Comparison of ENCODE assay signal across 13 mouse cellular contexts in genomic region chr7:101537541-101537940, GRCm38 (mm10). TPM values are rescaled to one million over a fixed set of nuclear protein-coding genes. Genes with fewer than 3 reads are reported as not detected.
DNase-seq lines count a peak whose midpoint lies in the region; TF ChIP-seq lines count a peak whose summit lies in the region.
"Had no signal": no experiment of that assay in that cellular context is flagged by ENCODE, and none has a peak within 500 bp of the region (broad histone marks: within the 10 kb centered on the region; RNA-seq: fewer than 3 reads in every experiment).

No protein-coding gene starts in this region.

- no peak overlapping the region for H3K4me3 ChIP-seq in lung, adult 2 months (replicated peaks; ENCODE audit: extremely low read depth, low read depth, low read length)
- H3K4me3 ChIP-seq in brown adipose tissue, adult 24 weeks (ENCODE audit: insufficient read depth, low read depth, low read length): no peak overlapping the region
- no peak overlapping the region for H3K4me3 ChIP-seq in olfactory bulb, adult 2 months (ENCODE audit: insufficient read depth, low read depth, low read length)

- no peak for TF ChIP-seq CTCF in lung, adult 2 months (IDR thresholded peaks at IDR 0.05; ENCODE audit: insufficient read depth, low read length)
- no peak for TF ChIP-seq CTCF in olfactory bulb, adult 2 months (IDR thresholded peaks at IDR 0.05; ENCODE audit: insufficient read depth, low read depth, low read length)

- 0 out of 2 replicates have a peak overlapping the region, but pooled peaks have one; percentile 53 for H3K27ac ChIP-seq in brown adipose tissue, adult 24 weeks (replicated peaks; ENCODE audit: low read depth, low read length)
- H3K27ac ChIP-seq in olfactory bulb, adult 2 months (ENCODE audit: insufficient read depth, low read depth, low read length): peak overlapping the region; percentile 35
- H3K27ac ChIP-seq: kidney, postnatal 0 days had no signal

- intact Hi-C loops in left cerebral cortex, postnatal 10 days (cut with DNase I): no loop called here

- H3K4me1 ChIP-seq in lung, adult 2 months (ENCODE audit: control insufficient read depth, insufficient read depth, low read length): no peaks in the 10 kb centered on the region
- H3K4me1 ChIP-seq in brown adipose tissue, adult 24 weeks (ENCODE audit: control insufficient read depth, insufficient read depth, insufficient read length, low read length): no peaks in the 10 kb centered on the region
- peaks cover 19% of the 10 kb centered on the region for H3K4me1 ChIP-seq in olfactory bulb, adult 2 months (ENCODE audit: control insufficient read depth, insufficient read depth, low read length)

- DNase-seq in adrenal gland, postnatal 10 days: peak; percentile 24
- DNase-seq in adrenal gland, adult 8-10 months: no peak
- DNase-seq in lung, postnatal 36 days: peak; percentile 10
- no peak for DNase-seq in lung, adult 2 months
- no peak for DNase-seq in gastrocnemius, postnatal 25 days
- DNase-seq in left cerebral cortex, postnatal 10 days (ENCODE audit: extremely low spot score in 1 of 2, low spot score in 2 of 2): no peak
- DNase-seq: cerebellum, adult 11 months had no signal

- no peak for TF ChIP-seq POLR2A in lung, adult 2 months (IDR thresholded peaks at IDR 0.05; ENCODE audit: borderline replicate concordance, extremely low read depth, low read depth, low read length)
- no peak for TF ChIP-seq POLR2A in olfactory bulb, adult 2 months (IDR thresholded peaks at IDR 0.05; ENCODE audit: insufficient read depth, low read depth, low read length)

- 40% methylated on average over 8 of the region's 8 CpGs for WGBS in lung, adult 2 months
- WGBS in olfactory bulb, adult 2 months: 28% methylated on average over 8 of the region's 8 CpGs

RNA-seq across cellular contexts. Expression of gene Art2b, which starts 47.9 kb away (rescaled TPM):
- total RNA-seq in adrenal gland, postnatal 10 days (2021): under 1 TPM; 0.18 to 0.24 TPM
- total RNA-seq in adrenal gland, adult 8-10 months (2022): under 1 TPM in 2 of 4 experiments, not detected in 2; 0.12 TPM
- polyA plus RNA-seq in lung, adult 2 months (2012; rRNA removed): 0.42 and 1.0 TPM in 2 replicates
- polyA plus RNA-seq in brown adipose tissue, adult 24 weeks (2012; ENCODE audit: insufficient read depth, insufficient read length, missing spikeins): not detected in 2 replicates
- not detected in 2 replicates for polyA plus RNA-seq in olfactory bulb, adult 2 months (2012; ENCODE audit: insufficient read depth, insufficient read length, low replicate concordance, missing spikeins)
- not detected for total RNA-seq in gastrocnemius, postnatal 25 days (2021)
- total RNA-seq in left cerebral cortex, postnatal 10 days (2021): not detected
- total RNA-seq: heart, postnatal 10 days had no signal
- polyA plus RNA-seq: embryonic facial prominence, embryonic 14.5 days; kidney, postnatal 0 days; limb, embryonic 11.5 days had no signal

Comparison
In these comparisons a context has a peak if more than half of its experiments do, and no peak if none do; other contexts are left out.
1. DNase-seq: peak in adrenal gland, postnatal 10 days (single experiment) and lung, postnatal 36 days (single experiment); none in adrenal gland, adult 8-10 months (single experiment), lung, adult 2 months (single experiment), gastrocnemius, postnatal 25 days (single experiment) and left cerebral cortex, postnatal 10 days (0 of 2).